Mouse (Mus musculus) myocyte (in vitro differentiated cells): ENCODE results near the gene Zfp384. TPM values are rescaled to one million over a fixed set of nuclear protein-coding genes. Genes with fewer than 3 reads are reported as not detected.

Experiments used
- H3K27me3 ChIP-seq: one replicate; pipeline ENCODE4 v1.6.1; 2011; ENCODE audit not compliant: control insufficient read depth, insufficient read depth, insufficient read length
- H3K36me3 ChIP-seq: one replicate; pipeline ENCODE4 v1.6.1; 2011; ENCODE audit not compliant: control insufficient read depth, insufficient read depth
- H3K4me2 ChIP-seq: one replicate; pipeline ENCODE4 v1.6.1; 2011; ENCODE audit warnings: low read depth, control low read depth
- H3K4me3 ChIP-seq: one replicate; pipeline ENCODE4 v1.5.1; 2011; ENCODE audit warnings: mild to moderate bottlenecking, control low read depth, moderate library complexity
- H3K79me2 ChIP-seq: one replicate; pipeline ENCODE4 v1.6.1; 2011; ENCODE audit not compliant: control insufficient read depth, insufficient read depth
- H3ac ChIP-seq: one replicate; pipeline ENCODE4 v1.6.1; 2011; ENCODE audit not compliant: control insufficient read depth, insufficient read length
- CEBPB ChIP-seq: IDR thresholded peaks from 2 replicates; pipeline ENCODE4 v1.6.1; 2011; ENCODE audit warnings: mild to moderate bottlenecking, moderate library complexity; ENCODE audit not compliant: poor library complexity, insufficient read depth, severe bottlenecking
- E2F4 ChIP-seq: IDR thresholded peaks from one replicate; pipeline ENCODE4 v1.6.1; 2011; ENCODE audit warnings: mild to moderate bottlenecking, control low read depth, moderate library complexity; ENCODE audit not compliant: insufficient read depth
- MAX ChIP-seq: IDR thresholded peaks from one replicate; pipeline ENCODE4 v1.6.1; 2011; ENCODE audit warnings: low read depth, mild to moderate bottlenecking, control low read depth
- MYOD1 ChIP-seq, 3 experiments: IDR thresholded peaks; one replicate each; pipeline ENCODE4 v1.6.1; 2011; ENCODE audit warnings: control low read depth in 2 of 3, low read depth in 2 of 3, mild to moderate bottlenecking in 2 of 3, moderate library complexity in 1 of 3; ENCODE audit not compliant: insufficient read length in 2 of 3, control insufficient read depth in 1 of 3
- MYOG ChIP-seq, 3 experiments: IDR thresholded peaks; one replicate each; pipeline ENCODE4 v1.6.1; 2011; ENCODE audit warnings: control low read depth in 2 of 3, low read depth in 2 of 3, mild to moderate bottlenecking in 2 of 3; ENCODE audit not compliant: insufficient read length in 2 of 3, control insufficient read depth in 1 of 3, insufficient read depth in 1 of 3
- POLR2A ChIP-seq: IDR thresholded peaks from one replicate; pipeline ENCODE4 v1.6.1; 2011; ENCODE audit warnings: low read depth, mild to moderate bottlenecking, control low read depth, moderate library complexity; ENCODE audit not compliant: insufficient read length
- POLR2AphosphoS2 ChIP-seq: IDR thresholded peaks from one replicate; pipeline ENCODE4 v1.6.1; 2011; ENCODE audit warnings: low read depth, control low read depth; ENCODE audit not compliant: insufficient read length
- REST ChIP-seq: IDR thresholded peaks from one replicate; pipeline ENCODE4 v1.6.1; 2011; ENCODE audit warnings: mild to moderate bottlenecking, control low read depth, moderate library complexity; ENCODE audit not compliant: insufficient read depth, insufficient read length
- SRF ChIP-seq: IDR thresholded peaks from one replicate; pipeline ENCODE4 v1.6.1; 2011; ENCODE audit warnings: low read depth; ENCODE audit not compliant: control insufficient read depth, insufficient read length
- TCF12 ChIP-seq: IDR thresholded peaks from one replicate; pipeline ENCODE4 v1.6.1; 2011; ENCODE audit warnings: mild to moderate bottlenecking, control low read depth; ENCODE audit not compliant: poor library complexity, insufficient read depth, severe bottlenecking
- TCF3 ChIP-seq: IDR thresholded peaks from one replicate; pipeline ENCODE4 v1.6.1; 2011; ENCODE audit warnings: low read depth, control low read depth; ENCODE audit not compliant: insufficient read length
- USF1 ChIP-seq: IDR thresholded peaks from one replicate; pipeline ENCODE4 v1.6.1; 2011; ENCODE audit warnings: low read depth, mild to moderate bottlenecking, control low read depth, moderate library complexity
- polyA plus RNA-seq: library from polyadenylated mRNA; unstranded; fragments of >200 nt; fragmentation: generic; extraction: Trizol; gene quantifications from one replicate; pipeline ENCODE4 v1.2.1, GENCODE M21; 2012; ENCODE audit warnings: missing spikeins

Zfp384 gene
- polyA plus RNA-seq, 1 experiment, result 20.8 TPM

- peaks cover 11% of the 10 kb centered on the region for H3K27me3 ChIP-seq
- H3ac ChIP-seq, result no peak overlapping the region
- H3K4me3 ChIP-seq, result no peak overlapping the region
- H3K4me2 ChIP-seq, result no peak overlapping the region
- TF ChIP-seq TCF12, result no peak
- no peak for TF ChIP-seq MYOD1 (IDR thresholded peaks at IDR 0.05; ENCODE audit: control insufficient read depth in 1 of 3, insufficient read length in 2 of 3, low read depth in 2 of 3)
- TF ChIP-seq SRF, result no peak
- no peak for TF ChIP-seq POLR2AphosphoS2
- no peak for TF ChIP-seq CEBPB
- no peak for TF ChIP-seq USF1
- TF ChIP-seq TCF3, result no peak
- TF ChIP-seq E2F4, result no peak
- TF ChIP-seq REST, result no peak
- no peak for TF ChIP-seq POLR2A
- TF ChIP-seq MYOG (IDR thresholded peaks at IDR 0.05; ENCODE audit: control insufficient read depth in 1 of 3, insufficient read depth in 1 of 3, insufficient read length in 2 of 3, low read depth in 2 of 3), result no peak
- no peak for TF ChIP-seq MAX
- no peaks in the 10 kb centered on the region for H3K36me3 ChIP-seq
- H3K79me2 ChIP-seq, result no peaks in the 10 kb centered on the region
Measured at GRCm38 (mm10) chr6:125082801-125083386, 73.9 kb downstream of the Zfp384 start.

GRCm38 (mm10) chr6:125084424-125084823 lies 75.5 kb downstream of the Zfp384 start:
- H3K36me3 ChIP-seq, result no peaks in the 10 kb centered on the region
- H3K4me3 ChIP-seq, result no peak overlapping the region
- no peaks in the 10 kb centered on the region for H3K79me2 ChIP-seq
- H3K27me3 ChIP-seq, result peaks cover 5% of the 10 kb centered on the region
- no peak overlapping the region for H3ac ChIP-seq
- no peak for TF ChIP-seq TCF3
- no peak for TF ChIP-seq CEBPB
- TF ChIP-seq USF1, result no peak
- no peak for TF ChIP-seq E2F4
- TF ChIP-seq TCF12, result no peak
- no peak for TF ChIP-seq MYOD1 (IDR thresholded peaks at IDR 0.05; ENCODE audit: control insufficient read depth in 1 of 3, insufficient read length in 2 of 3, low read depth in 2 of 3)
- TF ChIP-seq MYOG (IDR thresholded peaks at IDR 0.05; ENCODE audit: control insufficient read depth in 1 of 3, insufficient read depth in 1 of 3, insufficient read length in 2 of 3, low read depth in 2 of 3), result no peak
- TF ChIP-seq MAX, result no peak
- TF ChIP-seq SRF, result no peak
- no peak for TF ChIP-seq POLR2A
- no peak for TF ChIP-seq REST
- TF ChIP-seq POLR2AphosphoS2, result no peak
- H3K4me2 ChIP-seq, result peak overlapping the region; percentile 36

Other genes with a start within 250 kb of the Zfp384 start
- gene Eno2, start 239.5 kb upstream of the Zfp384 start, polyA plus RNA-seq, result 19.5 TPM
- gene Lrrc23, start 229.4 kb upstream of the Zfp384 start, polyA plus RNA-seq, result 0.13 TPM
- gene Spsb2, start 200.5 kb upstream of the Zfp384 start, polyA plus RNA-seq, result 41.2 TPM
- 1,480 TPM for gene Tpi1, start 194.8 kb upstream of the Zfp384 start, polyA plus RNA-seq
- 123 TPM for gene Usp5, start 179.7 kb upstream of the Zfp384 start, polyA plus RNA-seq
- 28.8 TPM for gene Cdca3, start 179.6 kb upstream of the Zfp384 start, polyA plus RNA-seq
- gene Gnb3, start 168.9 kb upstream of the Zfp384 start, polyA plus RNA-seq, result 0.11 TPM
- 1.1 TPM for gene P3h3, start 151.4 kb upstream of the Zfp384 start, polyA plus RNA-seq
- 0.02 TPM for gene Gpr162, start 145.2 kb upstream of the Zfp384 start, polyA plus RNA-seq
- not detected for gene Cd4, start 120.9 kb upstream of the Zfp384 start, polyA plus RNA-seq
- gene Lag3, start 97.4 kb upstream of the Zfp384 start, polyA plus RNA-seq, result 0.41 TPM
- gene Ptms, start 89.0 kb upstream of the Zfp384 start, polyA plus RNA-seq, result 1,462 TPM
- gene Mlf2, start 77.8 kb upstream of the Zfp384 start, polyA plus RNA-seq, result 384 TPM
- gene Cops7a, start 43.6 kb upstream of the Zfp384 start, polyA plus RNA-seq, result 142 TPM
- 1.1 TPM for gene Pianp, start 12.5 kb upstream of the Zfp384 start, polyA plus RNA-seq
- gene Ing4, start 30.6 kb downstream of the Zfp384 start, polyA plus RNA-seq, result 31.2 TPM
- 1.4 TPM for gene Acrbp, start 40.5 kb downstream of the Zfp384 start, polyA plus RNA-seq
- not detected for gene Lpar5, start 58.8 kb downstream of the Zfp384 start, polyA plus RNA-seq
- gene Chd4, start 86.8 kb downstream of the Zfp384 start, polyA plus RNA-seq, result 133 TPM
- gene Nop2, start 122.8 kb downstream of the Zfp384 start, polyA plus RNA-seq, result 55.4 TPM
- 244 TPM for gene Iffo1, start 136.1 kb downstream of the Zfp384 start, polyA plus RNA-seq
- gene Gapdh, start 157.3 kb downstream of the Zfp384 start, polyA plus RNA-seq, result 9,871 TPM
- gene Ncapd2, start 182.6 kb downstream of the Zfp384 start, polyA plus RNA-seq, result 34.7 TPM
- 132 TPM for gene Mrpl51, start 182.7 kb downstream of the Zfp384 start, polyA plus RNA-seq
- gene Vamp1, start 206.4 kb downstream of the Zfp384 start, polyA plus RNA-seq, result 6.5 TPM
- gene Tapbpl, start 222.7 kb downstream of the Zfp384 start, polyA plus RNA-seq, result 6.5 TPM
- 1.5 TPM for gene Cd27, start 227.9 kb downstream of the Zfp384 start, polyA plus RNA-seq